In genomic region chr11:72998771-72999170, GRCm38 (mm10) we compare ENCODE assay signal across 8 mouse cellular contexts. TPM values are rescaled to one million over a fixed set of nuclear protein-coding genes. Genes with fewer than 3 reads are reported as not detected.
DNase-seq lines count a peak whose midpoint lies in the region; ATAC-seq and TF ChIP-seq lines count a peak whose summit lies in the region.

Gene P2rx1, plus strand, starts transcription at chr11:72999103.

- H3K9me3 ChIP-seq in neural tube, embryonic 11.5 days (ENCODE audit: control insufficient read depth, low read length) = no peaks in the 10 kb centered on the region
- H3K9me3 ChIP-seq in kidney, postnatal 0 days (replicated peaks; ENCODE audit: low read length) = no peaks in the 10 kb centered on the region

- no peak within 1 kb of the TSS for H3K27ac ChIP-seq in neural tube, embryonic 11.5 days (ENCODE audit: low read depth, low read length)
- H3K27ac ChIP-seq in kidney, postnatal 0 days = no peak within 1 kb of the TSS

- no peaks in the 10 kb centered on the region for H3K4me1 ChIP-seq in neural tube, embryonic 11.5 days (ENCODE audit: control insufficient read depth, insufficient read depth, low read length)
- peaks cover 16% of the 10 kb centered on the region for H3K4me1 ChIP-seq in kidney, postnatal 0 days (replicated peaks; ENCODE audit: insufficient read depth, low read length)

- H3K4me3 ChIP-seq in neural tube, embryonic 11.5 days (ENCODE audit: low read depth, low read length) = no peak within 1 kb of the TSS
- no peak within 1 kb of the TSS for H3K4me3 ChIP-seq in kidney, postnatal 0 days (replicated peaks; ENCODE audit: low read depth, low read length)

- no peak within 1 kb of the TSS for H3K9ac ChIP-seq in neural tube, embryonic 11.5 days (ENCODE audit: low read length)
- no peak within 1 kb of the TSS for H3K9ac ChIP-seq in kidney, postnatal 0 days (ENCODE audit: low read depth, low read length)

- no peaks in the 10 kb centered on the region for H3K36me3 ChIP-seq in neural tube, embryonic 11.5 days (ENCODE audit: control insufficient read depth, insufficient read depth, low read length)
- no peaks in the 10 kb centered on the region for H3K36me3 ChIP-seq in kidney, postnatal 0 days (ENCODE audit: insufficient read depth, low read length)

- TF ChIP-seq CTCF in kidney, postnatal 0 days (IDR thresholded peaks at IDR 0.05; ENCODE audit: low read depth) = no peak

- 53% methylated on average over 8 of the region's 8 CpGs for WGBS in neural tube, embryonic 11.5 days
- 32% methylated on average over 8 of the region's 8 CpGs for WGBS in kidney, postnatal 0 days

- peak; percentile 29 for DNase-seq in adrenal gland, postnatal 14 days
- DNase-seq in adrenal gland, postnatal 36 days = no peak
- DNase-seq in neural tube, embryonic 11.5 days (ENCODE audit: low spot score) = peak; percentile 35
- no peak for DNase-seq in neural tube, embryonic 10.5 days (ENCODE audit: extremely low spot score, low spot score)
- peak; percentile 40 for DNase-seq in kidney, postnatal 0 days (ENCODE audit: low spot score)
- peak; percentile 47 to 62 for DNase-seq in natural killer cell, adult 2 months (ENCODE audit: low spot score in 2 of 2)
- DNase-seq in right cerebral cortex, postnatal 4 days = no peak
- DNase-seq in ovary, postnatal 14 days (ENCODE audit: low spot score) = no peak

- no peak within 1 kb of the TSS for H3K4me2 ChIP-seq in neural tube, embryonic 11.5 days (ENCODE audit: low read depth)
- no peak within 1 kb of the TSS for H3K4me2 ChIP-seq in kidney, postnatal 0 days (ENCODE audit: low read length)

- no peak for ATAC-seq in neural tube, embryonic 11.5 days (ENCODE audit: insufficient read depth, low FRiP score, low TSS enrichment)
- no peak for ATAC-seq in kidney, postnatal 0 days (replicated peaks; ENCODE audit: low FRiP score, low read depth)

- H3K27me3 ChIP-seq in neural tube, embryonic 11.5 days (ENCODE audit: control insufficient read depth, insufficient read depth, low read length) = no peaks in the 10 kb centered on the region
- no peaks in the 10 kb centered on the region for H3K27me3 ChIP-seq in kidney, postnatal 0 days (ENCODE audit: insufficient read depth, low read length)

RNA-seq across cellular contexts. Expression of gene P2rx1, which starts in this region (rescaled TPM):
- total RNA-seq in adrenal gland, postnatal 14 days (2021) = 0.98 and 1.2 TPM in 2 replicates
- under 1 TPM; 0.33 to 0.70 TPM for total RNA-seq in adrenal gland, postnatal 36 days (2021)
- 2.4 and 2.5 TPM in 2 replicates for polyA plus RNA-seq in neural tube, embryonic 11.5 days (2014; fragmentation: Nextera tagmentation; extraction: Ambion mirVana)
- polyA plus RNA-seq in kidney, postnatal 0 days (2015; fragmentation: Nextera tagmentation; extraction: Ambion mirVana) = 2.4 and 2.6 TPM in 2 replicates

Comparison
In these comparisons a context has a peak if more than half of its experiments do, and no peak if none do; other contexts are left out.
1. DNase-seq: peak in adrenal gland, postnatal 14 days (single experiment), neural tube, embryonic 11.5 days (single experiment), kidney, postnatal 0 days (single experiment) and natural killer cell, adult 2 months (2 of 2); none in adrenal gland, postnatal 36 days (0 of 2), neural tube, embryonic 10.5 days (single experiment), right cerebral cortex, postnatal 4 days (single experiment) and ovary, postnatal 14 days (single experiment).